Mouse (Mus musculus) midbrain, embryonic 16.5 days (tissue): ENCODE results near the gene Mrps15. TPM values are rescaled to one million over a fixed set of nuclear protein-coding genes. Genes with fewer than 3 reads are reported as not detected.
A peak's percentile ranks its signal among the peaks of the same experiment; 100 is the strongest.

Experiments
- ATAC-seq: fragments of 200-750 bp; cut with Nextera tagmentation; 2 replicates; pipeline ENCODE4 v1.8.0; 2017; ENCODE audit warnings: moderate TSS enrichment
- H3K27ac ChIP-seq: fragments of 300-500 bp; sonication (generic); 2 replicates; pipeline ENCODE4 v1.5.1; 2014; ENCODE audit warnings: mild to moderate bottlenecking, low read length, mixed read lengths
- H3K27me3 ChIP-seq: fragments of 300-500 bp; sonication (generic); 2 replicates; pipeline ENCODE4 v1.6.1; 2014; ENCODE audit warnings: low read depth, low read length, mixed read lengths; ENCODE audit not compliant: control insufficient read depth, insufficient read depth
- H3K36me3 ChIP-seq: fragments of 300-500 bp; sonication (generic); 2 replicates; pipeline ENCODE4 v1.6.1; 2014; ENCODE audit warnings: mild to moderate bottlenecking, low read length, moderate library complexity, mixed read lengths; ENCODE audit not compliant: control insufficient read depth, insufficient read depth
- H3K4me1 ChIP-seq: fragments of 300-500 bp; sonication (generic); 2 replicates; pipeline ENCODE4 v1.6.1; 2014; ENCODE audit warnings: mild to moderate bottlenecking, low read length, mixed read lengths; ENCODE audit not compliant: control insufficient read depth, insufficient read depth
- H3K4me2 ChIP-seq: fragments of 300-500 bp; sonication (generic); 2 replicates; pipeline ENCODE4 v1.6.1; 2014; ENCODE audit warnings: mild to moderate bottlenecking, low read length, mixed read lengths
- H3K4me3 ChIP-seq: fragments of 300-500 bp; sonication (generic); 2 replicates; pipeline ENCODE4 v1.5.1; 2014; ENCODE audit warnings: low read depth, mild to moderate bottlenecking, low read length, moderate library complexity, mixed read lengths
- H3K9ac ChIP-seq: fragments of 300-500 bp; sonication (generic); 2 replicates; pipeline ENCODE4 v1.6.1; 2014; ENCODE audit warnings: low read depth, low read length, mixed read lengths
- H3K9me3 ChIP-seq: fragments of 300-500 bp; sonication (generic); replicated peaks from 2 replicates; pipeline ENCODE4 v1.6.1; 2014; ENCODE audit warnings: mild to moderate bottlenecking, low read length, mixed read lengths; ENCODE audit not compliant: control insufficient read depth, poor library complexity, severe bottlenecking
- WGBS: fragments of 180-500 bp; shearing (Covaris S2); extraction: QIAGEN DNeasy Blood & Tissue Kit; methylation state at CpG from one replicate; pipeline ENCODE4 v1.1.7; 2014; 5-methylcytosine and 5-hydroxymethylcytosine counted together
- polyA plus RNA-seq: library from polyadenylated mRNA; unstranded; fragments of >200 nt; fragmentation: Nextera tagmentation; extraction: Ambion mirVana; gene quantifications from 2 replicates; pipeline ENCODE4 v1.2.1, GENCODE M21; 2015

Mrps15 gene
- 128 and 131 TPM in 2 replicates for polyA plus RNA-seq

DNA sequence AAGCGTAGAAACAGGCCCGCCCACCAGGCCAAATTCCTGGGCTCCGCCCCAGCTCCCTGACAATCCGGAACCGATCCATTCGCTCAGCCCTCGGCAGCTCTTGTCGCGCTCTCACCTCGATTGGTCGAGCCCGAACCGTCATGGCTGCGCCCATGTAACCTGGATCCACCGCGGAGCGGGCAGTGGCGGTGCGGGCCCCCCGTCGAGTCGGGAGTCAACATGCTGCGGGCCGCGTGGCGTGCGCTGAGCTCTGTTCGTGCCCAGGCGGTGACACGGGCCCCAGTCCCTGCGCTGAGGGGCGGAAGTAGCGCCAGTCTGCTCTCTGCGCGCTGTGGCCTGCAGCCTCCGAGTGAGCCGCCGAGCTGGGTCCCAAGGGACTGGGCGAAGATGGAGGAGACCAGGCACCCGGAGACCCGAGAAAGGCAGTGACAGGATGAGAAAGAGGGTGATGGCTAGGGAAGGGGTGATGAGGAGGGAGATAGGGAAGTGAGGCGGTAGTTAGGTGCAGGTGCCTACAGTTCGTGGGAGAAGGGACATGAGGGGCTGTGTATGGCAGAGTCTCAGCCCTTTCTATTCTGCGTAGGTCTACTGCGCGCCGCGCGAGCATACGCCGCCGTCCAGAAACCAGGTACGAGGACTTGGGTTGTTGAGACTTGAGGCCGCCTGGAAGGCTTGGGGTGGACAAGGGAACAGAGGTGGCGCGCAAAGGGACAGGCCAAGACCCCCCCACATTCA, at the start of gene Mrps15:
Mrps15 (plus strand) TSS at position 75 of the 735 bp plus-strand sequence.
- Histone ChIP-seq H3K27me3 (no peaks in the 10 kb centered on the region), H3K27ac (peak within 1 kb of the TSS; percentile 88), H3K9ac (peak within 1 kb of the TSS; percentile 88), H3K9me3 (no peaks in the 10 kb centered on the region), H3K4me3 (peak within 1 kb of the TSS; percentile 91), H3K4me1 (peaks cover 12% of the 10 kb centered on the region), H3K36me3 (peaks cover 16% of the 10 kb centered on the region), H3K4me2 (peak within 1 kb of the TSS; percentile 84)
- peak; percentile 96 for ATAC-seq
- under 1% methylated on average over 56 of the region's 56 CpGs for WGBS

DNA sequence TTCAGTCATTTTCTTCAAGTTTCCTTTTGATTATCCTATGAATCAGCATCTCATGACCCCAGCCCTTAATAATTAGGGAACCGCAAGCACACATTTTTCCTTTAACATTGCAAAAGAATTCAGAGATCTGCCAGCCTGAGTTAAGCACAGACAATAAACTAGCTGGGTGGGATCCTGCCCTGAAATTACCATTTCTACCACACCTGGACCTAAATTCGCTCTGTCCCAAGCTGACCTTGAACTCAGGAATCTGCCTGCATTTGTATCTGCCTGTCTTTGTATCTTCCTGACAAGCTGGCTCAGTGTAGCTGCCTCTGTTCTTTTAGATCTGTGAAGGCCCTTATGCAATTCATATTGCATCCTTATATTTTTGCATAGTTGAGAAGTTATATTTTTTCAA, 48.9 kb upstream of the Mrps15 start:
- Histone ChIP-seq H3K9me3 (peaks cover 11% of the 10 kb centered on the region), H3K36me3 (no peaks in the 10 kb centered on the region), H3K27me3 (no peaks in the 10 kb centered on the region), H3K27ac (no peak overlapping the region), H3K4me2 (no peak overlapping the region), H3K4me3 (no peak overlapping the region), H3K4me1 (no peaks in the 10 kb centered on the region), H3K9ac (no peak overlapping the region)
- ATAC-seq, result no peak
- WGBS, result 91% methylated on average over 2 of the region's 2 CpGs

DNA sequence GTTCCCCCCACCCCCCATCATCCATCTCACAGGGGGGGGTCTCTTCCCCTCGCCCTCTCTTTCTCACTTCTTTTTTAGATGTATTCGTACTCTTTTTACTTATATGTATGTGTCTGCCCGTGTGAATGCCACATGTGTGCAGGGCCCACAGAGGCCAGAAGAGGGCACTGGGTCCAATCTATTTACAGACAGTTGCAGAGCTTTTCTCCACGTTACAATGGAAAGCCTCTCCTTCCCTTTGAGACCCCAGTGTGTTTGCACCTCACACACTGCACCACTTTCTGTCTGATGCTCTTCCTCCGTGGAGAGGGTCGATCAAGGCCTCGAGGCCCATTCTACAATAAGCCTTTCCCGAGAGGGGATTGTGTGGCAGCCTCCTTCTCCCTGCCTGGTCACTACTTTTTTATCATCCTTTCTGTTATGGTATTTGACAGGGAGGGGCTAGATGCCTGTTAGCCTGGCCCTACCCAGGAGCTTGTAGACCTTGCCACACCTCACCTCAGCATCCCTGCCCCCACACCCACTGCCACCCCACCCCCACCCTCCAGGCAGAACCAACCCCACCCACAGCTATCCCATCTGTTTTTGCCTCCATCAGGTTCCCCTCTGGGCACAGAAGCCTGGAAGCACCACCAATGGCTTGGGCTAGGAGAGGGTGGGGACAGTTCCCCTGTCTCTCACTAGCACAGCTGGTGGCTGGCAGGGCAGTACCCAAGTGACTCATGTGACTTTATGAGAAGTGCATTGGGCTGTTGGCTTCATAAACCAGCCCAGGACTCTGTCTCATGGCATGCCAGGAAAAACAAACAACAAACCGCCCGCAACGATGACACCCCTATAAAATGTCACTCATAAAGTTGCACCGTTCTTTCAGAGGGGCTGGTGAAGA, 45.2 kb upstream of the Mrps15 start:
- H3K4me2 ChIP-seq, result no peak overlapping the region
- H3K4me3 ChIP-seq, result no peak overlapping the region
- H3K9me3 ChIP-seq, result peaks cover 11% of the 10 kb centered on the region
- ATAC-seq, result no peak
- no peaks in the 10 kb centered on the region for H3K4me1 ChIP-seq
- no peaks in the 10 kb centered on the region for H3K36me3 ChIP-seq
- no peak overlapping the region for H3K27ac ChIP-seq
- H3K27me3 ChIP-seq, result no peaks in the 10 kb centered on the region
- WGBS, result 87% methylated on average over 12 of the region's 12 CpGs
- H3K9ac ChIP-seq, result no peak overlapping the region

DNA sequence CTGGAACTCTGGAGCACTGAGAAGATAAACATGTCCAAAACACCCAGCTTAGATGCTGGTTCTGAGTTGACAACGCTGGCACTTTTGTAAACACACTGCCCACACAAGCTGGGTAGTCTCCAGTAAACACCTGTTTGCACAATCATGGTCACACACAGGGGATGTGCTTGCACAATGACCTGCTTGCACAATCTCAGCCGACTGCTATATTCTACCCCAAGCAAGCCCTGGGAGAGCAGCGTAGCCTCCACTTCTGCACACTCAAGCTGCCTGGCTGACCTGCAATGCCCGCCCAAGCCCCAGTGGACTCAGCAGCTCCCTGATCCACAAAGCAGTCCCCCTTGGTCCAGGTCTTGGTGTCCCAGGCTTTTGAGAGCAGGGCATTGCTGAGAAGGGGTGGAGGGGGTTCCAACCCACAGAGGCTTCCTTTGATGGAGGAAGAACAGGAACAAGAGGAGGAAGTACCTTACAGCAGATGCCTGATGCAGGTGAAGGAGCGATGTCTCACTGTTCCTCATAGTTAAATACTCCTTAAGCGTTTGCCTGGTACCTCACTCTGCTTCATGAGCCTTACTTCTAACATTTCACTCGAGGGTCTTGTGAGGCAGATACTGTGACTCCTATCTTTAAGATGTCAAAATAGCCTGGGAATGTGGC, 28.9 kb upstream of the Mrps15 start:
- Histone ChIP-seq H3K9me3 (no peaks in the 10 kb centered on the region), H3K4me1 (no peaks in the 10 kb centered on the region), H3K4me3 (no peak overlapping the region), H3K4me2 (no peak overlapping the region), H3K27me3 (no peaks in the 10 kb centered on the region), H3K9ac (no peak overlapping the region), H3K27ac (no peak overlapping the region), H3K36me3 (no peaks in the 10 kb centered on the region)
- WGBS, result 81% methylated on average over 7 of the region's 7 CpGs
- no peak for ATAC-seq

- WGBS, result 82% methylated on average over 11 of the region's 11 CpGs
Measured at GRCm38 (mm10) chr4:126018966-126019538, 27.7 kb upstream of the Mrps15 start.

GRCm38 (mm10) chr4:126024303-126024900, 22.3 kb upstream of the Mrps15 start, which contains the start of gene Csf3r:
Csf3r (plus strand) TSS chr4:126024550.
- WGBS, result 59% methylated on average over 16 of the region's 16 CpGs
- no peaks in the 10 kb centered on the region for H3K36me3 ChIP-seq
- no peak within 1 kb of the TSS for H3K4me2 ChIP-seq
- H3K27ac ChIP-seq, result no peak within 1 kb of the TSS
- no peak within 1 kb of the TSS for H3K9ac ChIP-seq
- no peak for ATAC-seq
- H3K9me3 ChIP-seq, result no peaks in the 10 kb centered on the region
- H3K27me3 ChIP-seq, result no peaks in the 10 kb centered on the region
- no peaks in the 10 kb centered on the region for H3K4me1 ChIP-seq
- no peak within 1 kb of the TSS for H3K4me3 ChIP-seq

More at GRCm38 (mm10) chr4:126018966-126019538, 27.7 kb upstream of the Mrps15 start:
- no peak overlapping the region for H3K4me2 ChIP-seq
- no peaks in the 10 kb centered on the region for H3K27me3 ChIP-seq
- no peak overlapping the region for H3K9ac ChIP-seq
- H3K4me3 ChIP-seq, result no peak overlapping the region
- H3K27ac ChIP-seq, result no peak overlapping the region
- ATAC-seq, result no peak
- H3K4me1 ChIP-seq, result no peaks in the 10 kb centered on the region
- no peaks in the 10 kb centered on the region for H3K9me3 ChIP-seq
- no peaks in the 10 kb centered on the region for H3K36me3 ChIP-seq

DNA sequence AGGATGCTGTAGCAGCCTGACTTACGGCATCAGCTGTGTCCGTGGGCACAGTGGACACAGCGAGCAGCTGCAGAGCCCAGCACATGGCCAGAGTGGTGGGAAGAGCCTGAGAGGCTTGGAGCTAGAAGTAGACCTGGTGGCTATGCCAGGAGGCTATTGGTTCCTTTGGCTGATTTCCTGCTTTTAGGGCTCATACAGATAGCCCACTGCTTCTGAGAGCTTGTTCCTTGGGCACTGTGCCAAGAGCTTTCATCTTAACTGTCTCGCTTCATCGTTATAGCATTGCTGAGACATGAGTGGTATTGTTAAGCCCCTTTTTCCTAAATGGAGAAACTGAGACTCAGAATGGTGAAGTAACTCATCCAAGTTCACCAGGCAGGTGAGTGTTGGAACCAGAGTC, 20.9 kb upstream of the Mrps15 start:
- no peak overlapping the region for H3K27ac ChIP-seq
- ATAC-seq, result no peak
- no peaks in the 10 kb centered on the region for H3K9me3 ChIP-seq
- H3K9ac ChIP-seq, result no peak overlapping the region
- no peaks in the 10 kb centered on the region for H3K36me3 ChIP-seq
- no peak overlapping the region for H3K4me3 ChIP-seq
- WGBS, result 81% methylated on average over 5 of the region's 5 CpGs
- no peaks in the 10 kb centered on the region for H3K4me1 ChIP-seq
- no peak overlapping the region for H3K4me2 ChIP-seq
- no peaks in the 10 kb centered on the region for H3K27me3 ChIP-seq

GRCm38 (mm10) chr4:126027980-126028379, 18.7 kb upstream of the Mrps15 start:
- Histone ChIP-seq H3K4me1 (no peaks in the 10 kb centered on the region), H3K9ac (no peak overlapping the region), H3K36me3 (no peaks in the 10 kb centered on the region), H3K27me3 (no peaks in the 10 kb centered on the region), H3K4me3 (no peak overlapping the region), H3K4me2 (no peak overlapping the region), H3K9me3 (no peaks in the 10 kb centered on the region), H3K27ac (no peak overlapping the region)
- 82% methylated on average over 3 of the region's 3 CpGs for WGBS
- no peak for ATAC-seq
